Mouse (Mus musculus) erythroblast, embryonic 14.5 days (primary cell): ENCODE measurements around the gene Timp3. TPM values are rescaled to one million over a fixed set of nuclear protein-coding genes. Genes with fewer than 3 reads are reported as not detected.
A peak's percentile ranks its signal among the peaks of the same experiment; 100 is the strongest.

Experiments used
- H3K27me3 ChIP-seq: 2 replicates; pipeline ENCODE4 v1.6.1; 2012; ENCODE audit warnings: inconsistent platforms; ENCODE audit not compliant: control insufficient read depth
- H3K36me3 ChIP-seq: 2 replicates; pipeline ENCODE4 v1.6.1; 2012; ENCODE audit warnings: mild to moderate bottlenecking, inconsistent platforms; ENCODE audit not compliant: control insufficient read depth
- H3K4me1 ChIP-seq: 2 replicates; pipeline ENCODE4 v1.6.1; 2012; ENCODE audit warnings: inconsistent platforms; ENCODE audit not compliant: control insufficient read depth
- H3K4me3 ChIP-seq: replicated peaks from 2 replicates; pipeline ENCODE3; 2012; ENCODE audit warnings: moderate library complexity, mild to moderate bottlenecking, inconsistent platforms
- H3K9me3 ChIP-seq: 2 replicates; pipeline ENCODE4 v1.6.1; 2012; ENCODE audit warnings: low read length, inconsistent platforms, mixed read lengths; ENCODE audit not compliant: control insufficient read depth
- GATA1 ChIP-seq: IDR thresholded peaks from 2 replicates; pipeline ENCODE4 v1.6.1; 2012; ENCODE audit warnings: low read length, inconsistent platforms, mixed read lengths
- TAL1 ChIP-seq: IDR thresholded peaks from 3 replicates; pipeline ENCODE4 v1.6.1; 2012; ENCODE audit warnings: low read length, inconsistent platforms, mixed read lengths
- polyA plus RNA-seq: library from polyadenylated mRNA; stranded (reverse); fragments of >175 nt; gene quantifications from 2 replicates; pipeline ENCODE4 v1.2.3, GENCODE M21; 2012

The Timp3 gene
- 0.02 and 0.05 TPM in 2 replicates for polyA plus RNA-seq

DNA sequence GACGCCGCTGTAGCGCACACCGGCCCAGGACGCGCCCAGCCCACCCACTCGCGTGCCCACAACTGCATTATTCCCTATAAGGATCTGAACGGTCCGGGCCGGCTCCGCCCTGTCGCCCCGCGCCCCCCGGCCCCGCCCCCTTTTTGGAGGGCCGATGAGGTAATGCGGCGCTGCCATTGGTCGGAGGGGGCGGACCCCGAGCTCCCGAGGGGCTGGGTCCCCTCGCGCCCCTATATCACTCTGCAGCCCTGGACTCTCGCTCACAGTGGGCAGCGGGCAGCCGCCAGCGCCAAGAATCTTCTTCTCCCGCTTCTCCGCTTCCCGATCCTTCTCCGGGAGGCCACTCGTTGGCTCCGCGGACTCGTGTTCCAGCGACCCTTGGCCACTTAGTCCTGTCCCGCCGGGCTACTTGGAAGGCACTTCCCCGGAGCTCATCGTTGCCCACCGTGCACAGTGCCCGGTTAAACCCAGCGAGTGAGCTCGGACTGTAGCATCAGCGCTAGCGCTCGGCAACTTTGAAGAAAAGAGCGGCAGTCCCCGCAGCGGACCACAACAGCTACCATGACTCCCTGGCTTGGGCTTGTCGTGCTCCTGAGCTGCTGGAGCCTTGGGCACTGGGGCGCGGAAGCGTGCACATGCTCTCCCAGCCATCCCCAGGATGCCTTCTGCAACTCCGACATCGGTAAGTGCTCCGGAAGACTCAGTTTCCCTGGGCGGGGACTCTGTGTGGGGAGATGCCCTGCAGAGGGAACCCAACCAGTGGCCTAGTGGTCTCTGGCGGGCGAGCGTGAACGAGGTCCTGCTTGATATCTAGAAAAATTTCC lies at the start of gene Timp3:
Gene Timp3 (plus strand): TSS at position 80 of the 824 bp plus-strand sequence.
- Histone ChIP-seq H3K4me1 (peaks cover 30% of the 10 kb centered on the region), H3K27me3 (peaks cover 55% of the 10 kb centered on the region), H3K4me3 (peak within 1 kb of the TSS; percentile 18), H3K9me3 (peaks cover 2% of the 10 kb centered on the region; the same call in 1 of the 2 replicates), H3K36me3 (no peaks in the 10 kb centered on the region)
- TF ChIP-seq GATA1 (no peak), TAL1 (no peak)

DNA sequence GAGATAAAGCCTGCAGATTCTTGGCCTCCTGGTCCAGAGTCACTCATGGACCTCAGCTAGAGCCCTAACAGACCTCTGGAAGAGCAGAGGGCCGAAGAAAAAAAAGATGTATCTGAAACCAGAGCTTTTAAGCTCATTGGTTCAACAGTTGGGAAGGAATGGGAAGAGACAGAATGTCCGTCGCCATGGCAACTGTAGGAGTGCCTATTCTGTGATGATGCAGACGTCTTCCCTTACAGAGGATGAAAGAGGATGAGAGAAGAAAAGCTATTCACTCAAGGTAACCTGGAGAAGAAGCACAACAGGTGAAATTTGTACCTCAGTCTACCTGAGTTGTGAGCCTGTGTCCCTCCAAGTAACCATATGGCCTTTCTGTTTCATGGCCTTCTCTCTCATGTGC lies 44.0 kb upstream of the Timp3 start:
- Histone ChIP-seq H3K36me3 (no peaks in the 10 kb centered on the region), H3K27me3 (no peaks in the 10 kb centered on the region), H3K4me1 (no peaks in the 10 kb centered on the region), H3K4me3 (no peak overlapping the region), H3K9me3 (no peaks in the 10 kb centered on the region)
- no peak for TF ChIP-seq TAL1
- no peak for TF ChIP-seq GATA1

DNA sequence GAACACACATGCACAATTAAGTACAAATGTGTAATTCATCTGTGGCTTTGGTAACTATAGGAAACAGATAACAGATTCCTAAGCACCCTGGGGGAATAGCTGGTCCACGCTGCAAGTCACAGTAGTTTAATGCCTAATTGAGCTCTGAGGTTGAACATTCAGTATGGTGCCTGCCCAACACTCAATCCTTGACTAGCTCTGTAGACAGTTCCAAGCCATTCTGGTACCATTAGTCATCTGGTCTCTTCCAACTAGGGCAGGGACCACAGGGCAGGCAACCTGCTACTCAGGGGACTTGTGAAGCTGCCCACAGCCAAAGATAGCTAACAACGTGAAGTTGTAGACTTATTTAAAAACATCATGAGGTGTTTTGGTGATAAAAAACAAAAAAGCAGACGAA lies 43.1 kb upstream of the Timp3 start:
- TF ChIP-seq GATA1 (no peak), TAL1 (no peak)
- Histone ChIP-seq H3K27me3 (no peaks in the 10 kb centered on the region), H3K4me1 (no peaks in the 10 kb centered on the region)

DNA sequence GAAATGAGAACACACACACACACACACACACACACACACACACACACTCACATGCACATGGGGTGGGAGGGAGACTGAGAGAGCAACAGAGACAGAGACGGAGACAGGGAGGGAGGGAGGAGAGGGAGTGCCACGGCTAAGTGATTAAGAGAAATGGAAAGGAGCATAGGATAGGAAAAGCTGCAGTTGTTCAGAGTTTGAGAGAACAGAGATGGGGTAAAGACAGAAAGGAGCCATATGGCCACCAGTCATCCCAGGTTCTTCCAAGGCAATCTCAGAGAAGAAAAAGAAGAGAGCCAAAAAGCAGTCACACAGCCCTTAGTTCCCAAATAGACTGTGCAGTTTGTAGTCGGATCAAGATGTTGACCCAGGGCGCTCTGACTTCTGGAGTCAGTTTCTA lies 42.1 kb upstream of the Timp3 start:
- Histone ChIP-seq H3K4me3 (no peak overlapping the region), H3K36me3 (no peaks in the 10 kb centered on the region), H3K9me3 (no peaks in the 10 kb centered on the region), H3K27me3 (no peaks in the 10 kb centered on the region), H3K4me1 (no peaks in the 10 kb centered on the region)
- TF ChIP-seq GATA1 (no peak), TAL1 (no peak)

More for the DNA sequence above, 43.1 kb upstream of the Timp3 start:
- no peak overlapping the region for H3K4me3 ChIP-seq
- no peaks in the 10 kb centered on the region for H3K36me3 ChIP-seq
- H3K9me3 ChIP-seq = no peaks in the 10 kb centered on the region

DNA sequence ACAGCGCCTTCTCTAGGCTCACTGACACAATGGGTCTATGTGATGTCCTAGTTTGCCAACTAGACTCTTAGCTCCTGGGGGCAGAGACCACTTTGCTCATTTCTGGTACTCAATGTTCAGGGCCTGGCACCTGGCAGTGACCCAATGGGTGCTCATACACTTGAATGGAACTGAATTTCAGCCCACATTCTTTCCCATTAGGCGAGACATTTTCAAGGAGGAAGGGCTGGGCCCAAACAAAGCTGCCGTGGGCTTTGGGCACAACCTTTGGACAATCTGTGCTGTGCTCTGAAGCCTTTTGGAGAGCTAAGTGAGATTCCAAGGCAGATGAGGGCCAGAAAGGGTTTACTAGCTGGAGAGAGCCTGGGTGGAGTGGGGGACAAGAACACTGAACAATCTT lies 41.2 kb upstream of the Timp3 start:
- Histone ChIP-seq H3K9me3 (no peaks in the 10 kb centered on the region), H3K4me3 (no peak overlapping the region), H3K36me3 (no peaks in the 10 kb centered on the region), H3K27me3 (no peaks in the 10 kb centered on the region), H3K4me1 (no peaks in the 10 kb centered on the region)
- no peak for TF ChIP-seq GATA1
- no peak for TF ChIP-seq TAL1

DNA sequence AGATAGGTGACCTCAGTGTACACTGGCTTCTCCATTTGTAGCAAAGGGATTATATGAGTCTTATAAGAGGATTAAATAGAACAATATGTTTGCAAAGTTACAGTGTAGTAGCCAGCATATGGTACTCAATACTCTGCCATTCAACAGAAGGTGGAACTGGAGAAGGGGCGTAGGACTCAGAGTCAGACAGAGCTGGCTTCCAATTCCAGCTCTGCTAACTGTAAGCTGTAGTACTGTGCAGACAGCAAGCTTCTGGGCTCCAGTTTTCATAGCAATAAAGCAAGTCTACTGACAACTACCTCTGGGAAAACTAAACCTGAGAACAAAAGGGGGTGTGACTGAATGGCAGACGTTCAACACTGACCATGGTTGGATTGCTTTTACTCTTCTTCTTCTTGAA lies 38.4 kb upstream of the Timp3 start:
- no peak for TF ChIP-seq TAL1
- no peak for TF ChIP-seq GATA1
- H3K4me1 ChIP-seq = no peaks in the 10 kb centered on the region

DNA sequence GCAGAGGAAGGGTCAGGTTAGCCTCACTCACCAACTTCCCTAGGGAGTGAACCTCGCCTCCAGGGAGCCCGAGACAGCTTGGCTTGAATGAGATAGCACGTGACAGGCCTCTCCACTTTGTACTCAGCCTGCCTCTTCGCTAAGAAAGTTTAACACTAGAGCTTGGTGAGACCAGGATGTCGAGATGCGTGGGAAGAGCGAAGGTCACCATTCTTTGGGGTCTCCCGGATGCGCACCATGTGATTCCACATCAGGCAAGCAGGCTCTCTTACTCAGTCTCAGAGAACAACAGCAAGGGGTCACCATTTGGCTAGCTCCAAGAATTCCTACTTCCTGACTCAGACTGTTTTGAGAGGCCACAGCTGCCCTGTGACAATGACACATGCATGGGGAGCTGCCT lies 35.6 kb upstream of the Timp3 start:
- no peaks in the 10 kb centered on the region for H3K9me3 ChIP-seq

More for the DNA sequence above, 38.4 kb upstream of the Timp3 start:
- no peak overlapping the region for H3K4me3 ChIP-seq
- H3K9me3 ChIP-seq = no peaks in the 10 kb centered on the region
- H3K36me3 ChIP-seq = no peaks in the 10 kb centered on the region
- H3K27me3 ChIP-seq = no peaks in the 10 kb centered on the region

DNA sequence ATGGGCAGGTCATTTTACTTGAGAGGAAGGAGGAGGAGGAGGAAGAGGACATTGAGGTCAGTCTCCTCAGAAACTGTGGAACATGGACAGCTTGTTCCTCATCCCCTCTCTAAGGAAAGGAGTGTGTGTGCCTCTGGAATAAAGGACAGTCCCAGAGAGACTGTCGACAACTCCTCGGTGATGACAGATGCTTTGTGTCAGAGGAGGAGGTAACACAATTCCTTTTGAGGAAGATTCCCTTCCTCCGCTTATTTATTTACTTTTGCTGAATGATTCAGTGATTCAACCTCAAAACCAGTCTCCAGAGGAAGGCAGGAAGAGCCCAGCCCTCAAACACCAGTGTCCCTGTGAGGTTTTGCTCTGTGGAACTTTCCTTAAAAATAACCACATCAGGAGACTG lies 29.9 kb upstream of the Timp3 start:
- Histone ChIP-seq H3K4me3 (no peak overlapping the region), H3K4me1 (no peaks in the 10 kb centered on the region), H3K9me3 (no peaks in the 10 kb centered on the region), H3K36me3 (no peaks in the 10 kb centered on the region), H3K27me3 (no peaks in the 10 kb centered on the region)
- no peak for TF ChIP-seq TAL1
- TF ChIP-seq GATA1 = no peak

More for the DNA sequence above, 35.6 kb upstream of the Timp3 start:
- TF ChIP-seq GATA1 (no peak), TAL1 (no peak)
- Histone ChIP-seq H3K4me1 (no peaks in the 10 kb centered on the region), H3K27me3 (no peaks in the 10 kb centered on the region), H3K4me3 (no peak overlapping the region), H3K36me3 (no peaks in the 10 kb centered on the region)

DNA sequence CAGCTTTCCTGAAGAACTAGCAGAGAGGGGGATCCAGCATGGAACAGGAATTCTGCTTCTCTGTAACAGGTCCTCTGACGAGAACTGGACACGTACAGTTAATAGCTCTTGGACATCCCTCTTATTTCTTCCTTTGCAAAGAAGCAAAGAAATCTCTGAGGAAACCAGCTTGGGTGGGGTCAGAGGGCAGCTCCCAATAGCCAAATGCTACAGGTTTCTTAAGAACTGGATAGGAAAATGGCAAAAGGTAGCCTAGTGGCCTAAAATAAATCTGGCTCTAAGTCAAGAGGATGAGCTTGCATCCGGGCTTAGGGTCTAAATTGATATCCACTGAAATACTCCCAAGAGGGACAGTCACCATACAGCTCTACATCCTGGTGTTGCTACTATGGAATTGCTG lies 27.3 kb upstream of the Timp3 start:
- Histone ChIP-seq H3K9me3 (no peaks in the 10 kb centered on the region), H3K4me3 (no peak overlapping the region), H3K36me3 (no peaks in the 10 kb centered on the region), H3K4me1 (no peaks in the 10 kb centered on the region), H3K27me3 (no peaks in the 10 kb centered on the region)
- TF ChIP-seq TAL1 = no peak
- TF ChIP-seq GATA1 = no peak
